Comparison of ENCODE assay signal across 14 mouse cellular contexts in genomic region chr9:64830092-64830618, GRCm38 (mm10). TPM values are rescaled to one million over a fixed set of nuclear protein-coding genes. Genes with fewer than 3 reads are reported as not detected.
DNase-seq lines count a peak whose midpoint lies in the region; ATAC-seq and TF ChIP-seq lines count a peak whose summit lies in the region.
"Had no signal": no experiment of that assay in that cellular context is flagged by ENCODE, and none has a peak within 500 bp of the region (broad histone marks: within the 10 kb centered on the region; RNA-seq: fewer than 3 reads in every experiment).

No protein-coding gene starts in this region.

- intact Hi-C loops in gastrocnemius, adult 2 months (cut with DNase I): no loop called here

- no peak overlapping the region for H3K9ac ChIP-seq in embryonic facial prominence, embryonic 14.5 days (ENCODE audit: low read depth, low read length)
- no peak overlapping the region for H3K9ac ChIP-seq in hindbrain, embryonic 12.5 days
- H3K9ac ChIP-seq: embryonic facial prominence, embryonic 13.5 days; forebrain, embryonic 15.5 days had no signal

- no peak overlapping the region for H3K4me3 ChIP-seq in gastrocnemius, adult 2 months
- no peak overlapping the region for H3K4me3 ChIP-seq in embryonic facial prominence, embryonic 14.5 days (ENCODE audit: low read depth, low read length)
- no peak overlapping the region for H3K4me3 ChIP-seq in macrophage (ENCODE audit: inconsistent target)
- H3K4me3 ChIP-seq in hindbrain, embryonic 12.5 days: no peak overlapping the region
- H3K4me3 ChIP-seq: embryonic facial prominence, embryonic 13.5 days; forebrain, embryonic 15.5 days had no signal

- H3K27me3 ChIP-seq in embryonic facial prominence, embryonic 14.5 days (replicated peaks; ENCODE audit: control insufficient read depth, insufficient read depth, low read length): no peaks in the 10 kb centered on the region
- no peaks in the 10 kb centered on the region for H3K27me3 ChIP-seq in hindbrain, embryonic 12.5 days
- H3K27me3 ChIP-seq: embryonic facial prominence, embryonic 13.5 days; forebrain, embryonic 15.5 days had no signal

- peaks cover 52% of the 10 kb centered on the region; the same call in 1 of the 2 replicates for H3K79me2 ChIP-seq in macrophage (ENCODE audit: inconsistent target)

- no peak overlapping the region for H3K4me2 ChIP-seq in embryonic facial prominence, embryonic 14.5 days (ENCODE audit: low read depth, low read length)
- no peak overlapping the region for H3K4me2 ChIP-seq in hindbrain, embryonic 12.5 days (replicated peaks)
- H3K4me2 ChIP-seq: embryonic facial prominence, embryonic 13.5 days; forebrain, embryonic 15.5 days had no signal

- WGBS in embryonic facial prominence, embryonic 14.5 days: 29% methylated on average over 6 of the region's 6 CpGs
- 0% methylated on average over 6 of the region's 6 CpGs for WGBS in macrophage (ENCODE audit: missing documents)
- 66% methylated on average over 6 of the region's 6 CpGs for WGBS in hindbrain, embryonic 12.5 days

- H3K9me3 ChIP-seq in embryonic facial prominence, embryonic 14.5 days (ENCODE audit: control insufficient read depth, low read length): no peaks in the 10 kb centered on the region
- H3K9me3 ChIP-seq in hindbrain, embryonic 12.5 days (replicated peaks): no peaks in the 10 kb centered on the region
- H3K9me3 ChIP-seq: embryonic facial prominence, embryonic 13.5 days; forebrain, embryonic 15.5 days had no signal

- no peak for TF ChIP-seq CTCF in gastrocnemius, adult 2 months (IDR thresholded peaks at IDR 0.05)

- no peak for DNase-seq in gastrocnemius, adult 2 months
- no peak for DNase-seq in gastrocnemius, postnatal 25 days
- peak; percentile 95 for DNase-seq in 416B (ENCODE audit: low read depth)
- peak; percentile 22 for DNase-seq in embryonic facial prominence, embryonic 14.5 days (ENCODE audit: low spot score)
- DNase-seq in cerebellum, postnatal 10 days: no peak
- DNase-seq: adrenal gland, adult 8-10 months; cerebellum, adult 18-20 months; kidney, postnatal 14 days; right cerebral cortex, adult 18-20 months had no signal

- ATAC-seq in embryonic facial prominence, embryonic 14.5 days (ENCODE audit: low read depth): no peak
- no peak for ATAC-seq in hindbrain, embryonic 12.5 days (ENCODE audit: low FRiP score)
- ATAC-seq in CD4-positive, CD25-positive, alpha-beta regulatory T cell, adult 4 months: no peak
- ATAC-seq: forebrain, embryonic 15.5 days had no signal

- H3K4me1 ChIP-seq in embryonic facial prominence, embryonic 14.5 days (ENCODE audit: control insufficient read depth, insufficient read depth, low read length): peaks cover 3% of the 10 kb centered on the region; the same call in 1 of the 2 replicates
- no peaks in the 10 kb centered on the region for H3K4me1 ChIP-seq in hindbrain, embryonic 12.5 days
- H3K4me1 ChIP-seq: forebrain, embryonic 15.5 days had no signal

- no peaks in the 10 kb centered on the region for H3K36me3 ChIP-seq in embryonic facial prominence, embryonic 14.5 days (ENCODE audit: control insufficient read depth, insufficient read depth, low read length)
- no peaks in the 10 kb centered on the region for H3K36me3 ChIP-seq in macrophage (ENCODE audit: inconsistent target)
- H3K36me3 ChIP-seq in hindbrain, embryonic 12.5 days: no peaks in the 10 kb centered on the region
- H3K36me3 ChIP-seq: embryonic facial prominence, embryonic 13.5 days; forebrain, embryonic 15.5 days had no signal

- peak overlapping the region; percentile 12; the same call in 1 of the 2 replicates for H3K27ac ChIP-seq in gastrocnemius, adult 2 months
- H3K27ac ChIP-seq in embryonic facial prominence, embryonic 14.5 days (replicated peaks; ENCODE audit: low read depth, low read length): no peak overlapping the region
- peak overlapping the region; percentile 24 for H3K27ac ChIP-seq in macrophage
- H3K27ac ChIP-seq in hindbrain, embryonic 12.5 days: no peak overlapping the region
- H3K27ac ChIP-seq: embryonic facial prominence, embryonic 13.5 days; forebrain, embryonic 15.5 days had no signal

RNA-seq across cellular contexts. Expression of gene Dennd4a, which starts 19.0 kb away (rescaled TPM):
- 1 to 10 TPM; 2.7 to 3.8 TPM for total RNA-seq in gastrocnemius, adult 2 months (2021)
- total RNA-seq in gastrocnemius, postnatal 25 days (2021): 1 to 10 TPM; 3.1 to 3.4 TPM
- polyA plus RNA-seq in embryonic facial prominence, embryonic 14.5 days (2014; fragmentation: Nextera tagmentation; extraction: Ambion mirVana): 7.5 and 8.9 TPM in 2 replicates
- 100 to 1,000 TPM in 14 of 26 experiments, 10 to 100 TPM in 12; 43.1 to 344 (median 115) TPM for total RNA-seq in macrophage (2018; cell fraction: chromatin; rRNA removed)
- 10 to 100 TPM in 10 of 26 experiments, 1 to 10 TPM in 16; 5.8 to 34.6 (median 8.7) TPM for total RNA-seq in macrophage (2018; cell fraction: cytosol; rRNA removed)
- total RNA-seq in macrophage (2018; cell fraction: nucleus; rRNA removed): 100 to 1,000 TPM in 9 of 26 experiments, 10 to 100 TPM in 17; 29.8 to 237 (median 83.8) TPM
- 4.0 to 7.6 TPM (median 5.1 TPM) in 3 replicates for polyA plus RNA-seq in macrophage (2018)
- polyA plus RNA-seq in hindbrain, embryonic 12.5 days (2016; fragmentation: Nextera tagmentation; extraction: Ambion mirVana): 10.3 and 12.8 TPM in 2 replicates
- polyA plus RNA-seq in CD4-positive, CD25-positive, alpha-beta regulatory T cell, adult 4 months (2017; shearing (Covaris generic)): 10 to 100 TPM; 22.1 to 25.3 TPM

Comparison
In these comparisons a context has a peak if more than half of its experiments do, and no peak if none do; other contexts are left out.
1. DNase-seq: peak in 416B (single experiment) and embryonic facial prominence, embryonic 14.5 days (single experiment); none in gastrocnemius, adult 2 months (single experiment), gastrocnemius, postnatal 25 days (single experiment) and cerebellum, postnatal 10 days (0 of 2).
2. H3K27ac ChIP-seq: peak in gastrocnemius, adult 2 months (single experiment) and macrophage (single experiment); none in embryonic facial prominence, embryonic 14.5 days (single experiment) and hindbrain, embryonic 12.5 days (single experiment).